Mouse (Mus musculus): ENCODE results near the gene Lbx2. TPM values are rescaled to one million over a fixed set of nuclear protein-coding genes. Genes with fewer than 3 reads are reported as not detected.

Gene Lbx2
- total RNA-seq, 2 experiments from 2014 or later, result 7.9 to 15.5 TPM

DNA sequence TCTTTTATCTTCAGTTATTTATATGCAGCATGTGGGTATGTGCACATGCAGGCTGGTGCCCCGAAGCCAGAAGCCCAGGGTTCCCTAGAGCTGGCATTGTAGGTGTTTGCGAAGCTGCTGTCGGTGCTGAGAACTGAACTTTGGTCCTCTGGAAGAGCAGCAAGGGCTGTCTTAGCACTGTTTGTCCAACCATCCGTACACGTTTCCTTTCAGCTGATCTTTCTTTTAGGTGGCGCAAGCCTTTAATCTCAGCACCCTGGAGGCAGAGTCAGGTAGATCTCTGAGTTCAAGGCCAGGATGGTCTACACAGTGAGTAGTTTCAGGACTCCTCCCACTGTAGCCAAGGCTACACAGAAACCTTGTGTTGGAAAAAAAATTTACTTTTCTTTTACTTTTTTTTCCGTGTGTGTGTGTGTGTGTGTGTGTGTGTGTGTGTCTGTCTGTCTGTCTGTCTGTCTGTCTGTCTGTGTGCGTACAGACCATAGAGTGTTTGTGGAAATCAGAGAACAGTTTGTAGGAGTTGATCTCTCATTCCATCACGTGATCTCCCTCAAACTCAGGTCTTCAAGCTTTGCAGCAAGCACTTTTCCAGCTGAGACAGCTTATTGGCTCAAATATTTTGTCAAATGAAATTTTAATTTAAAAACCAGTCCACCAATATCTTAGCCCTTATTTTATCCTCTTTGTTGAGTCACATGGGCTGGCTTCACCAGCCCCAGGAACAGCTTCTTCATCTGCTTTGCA is 46.2 kb downstream of the Lbx2 start:
- no peak for DNase-seq

DNA sequence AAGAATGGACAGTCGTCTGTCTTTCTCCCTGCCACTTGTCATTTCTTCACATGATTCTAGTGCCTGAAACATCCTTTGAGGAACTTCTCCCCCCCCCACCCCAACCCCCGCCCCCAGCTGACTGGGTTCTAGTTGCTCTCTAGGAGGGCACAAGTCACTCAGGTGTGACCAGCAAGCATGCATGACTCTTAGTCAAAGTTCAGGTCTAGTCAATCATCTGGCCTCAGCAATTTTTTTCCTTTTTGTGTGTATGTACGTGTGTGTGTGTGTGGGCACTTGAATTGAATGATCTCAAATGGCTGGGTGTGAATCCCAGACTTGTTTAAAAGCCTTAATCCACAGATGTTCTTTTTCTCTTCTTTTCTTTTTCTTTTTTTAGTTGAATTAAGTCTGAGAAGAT is 48.1 kb downstream of the Lbx2 start:
- DNase-seq, result no peak

DNA sequence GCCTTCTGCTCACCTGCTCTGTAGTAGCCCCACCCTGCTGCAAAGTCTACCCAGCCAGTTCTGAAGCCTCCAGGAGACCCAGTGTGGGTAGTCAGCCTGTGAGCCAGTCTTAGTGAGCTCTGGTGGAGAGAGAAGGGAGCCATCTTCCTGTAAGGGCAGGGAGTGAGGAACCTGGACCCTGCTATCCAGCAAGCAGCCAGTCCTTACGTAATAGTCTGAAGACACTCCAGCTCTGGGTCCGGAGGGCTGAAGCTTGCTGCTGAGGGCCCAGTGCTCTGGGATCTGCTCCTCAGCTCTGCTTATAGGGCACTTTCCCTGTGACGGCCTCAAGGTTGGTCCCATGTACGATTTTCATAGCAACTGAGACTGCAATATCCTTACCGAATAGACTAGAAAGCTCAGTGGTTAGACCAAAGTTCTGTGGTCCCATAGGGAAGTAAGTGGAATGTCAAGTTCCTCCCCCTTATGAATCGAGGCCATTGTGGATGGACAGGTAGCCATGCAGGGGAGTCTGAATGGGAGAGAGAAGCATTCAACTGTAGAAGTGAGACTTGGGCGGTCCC is 48.9 kb downstream of the Lbx2 start, which contains the start of gene Rtkn:
Gene Rtkn, plus strand, starts transcription at position 513 of the 563 bp plus-strand sequence.
- no peak for DNase-seq

GRCm38 (mm10) chr6:83135571-83136161 is 49.5 kb downstream of the Lbx2 start:
- DNase-seq, result peak in 1 of 2 experiments; percentile 56

GRCm38 (mm10) chr6:83136291-83136880 is 50.2 kb downstream of the Lbx2 start:
- no peak for DNase-seq

GRCm38 (mm10) chr6:83136881-83137575 is 50.9 kb downstream of the Lbx2 start:
- DNase-seq, result peak; percentile 73 to 86

- DNase-seq, result peak; percentile 93 to 97
Observed at GRCm38 (mm10) chr6:83137576-83137950, 51.4 kb downstream of the Lbx2 start.

Small RNAs within 50 kb of the gene (microRNA-seq; reads per million reads assigned to microRNA genes)
- gene Mir3470a, result not detected
- gene Mir7040, result not detected

Other genes starting within 250 kb of the Lbx2 start
- under 1 TPM; 0.66 to 0.69 TPM for gene Sema4f, start 146.6 kb upstream of the Lbx2 start, total RNA-seq (2021)
- gene M1ap, start 139.5 kb upstream of the Lbx2 start, total RNA-seq (2021), result under 1 TPM in 1 of 2 experiments, not detected in 1; 0.13 TPM
- gene Dok1, start 52.9 kb upstream of the Lbx2 start, total RNA-seq (2021), result 10 to 100 TPM in 1 of 2 experiments, 1 to 10 TPM in 1; 9.9 to 13.8 TPM
- 1 to 10 TPM; 3.3 to 3.5 TPM for gene Loxl3, start 52.2 kb upstream of the Lbx2 start, total RNA-seq (2021)
- 100 to 1,000 TPM; 173 to 185 TPM for gene Aup1, start 31.8 kb upstream of the Lbx2 start, total RNA-seq (2021)
- gene Htra2, start 31.1 kb upstream of the Lbx2 start, total RNA-seq (2021), result 10 to 100 TPM; 51.8 to 58.4 TPM
- gene Dqx1, start 28.5 kb upstream of the Lbx2 start, total RNA-seq (2021), result 1 to 10 TPM; 2.0 to 2.9 TPM
- 1 to 10 TPM; 7.5 to 8.9 TPM for gene Tlx2, start 16.1 kb upstream of the Lbx2 start, total RNA-seq (2021)
- 10 to 100 TPM; 30.9 to 38.9 TPM for gene Pcgf1, start 8.5 kb upstream of the Lbx2 start, total RNA-seq (2021)
- 1 to 10 TPM; 3.6 to 4.1 TPM for gene Ccdc142, start 15.2 kb downstream of the Lbx2 start, total RNA-seq (2021)
- gene Gm42688, start 15.2 kb downstream of the Lbx2 start, total RNA-seq (2021), result 1 to 10 TPM; 5.2 to 5.9 TPM
- gene Mrpl53, start 22.7 kb downstream of the Lbx2 start, total RNA-seq (2021), result 100 to 1,000 TPM; 103 to 109 TPM
- 10 to 100 TPM; 58.3 to 77.1 TPM for gene Mogs, start 29.1 kb downstream of the Lbx2 start, total RNA-seq (2021)
- gene Wbp1, start 35.2 kb downstream of the Lbx2 start, total RNA-seq (2021), result 10 to 100 TPM; 69.8 to 90.1 TPM
- 10 to 100 TPM; 22.4 to 25.2 TPM for gene Ino80b, start 39.1 kb downstream of the Lbx2 start, total RNA-seq (2021)
- 10 to 100 TPM in 1 of 2 experiments, 1 to 10 TPM in 1; 5.1 to 14.0 TPM for gene Rtkn, start 49.1 kb downstream of the Lbx2 start, total RNA-seq (2021)
- gene Wdr54, start 70.0 kb downstream of the Lbx2 start, total RNA-seq (2021), result 1 to 10 TPM; 1.8 to 3.1 TPM
- under 1 TPM; 0.43 to 0.66 TPM for gene 1700003E16Rik, start 70.0 kb downstream of the Lbx2 start, total RNA-seq (2021)
- gene Dctn1, start 79.6 kb downstream of the Lbx2 start, total RNA-seq (2021), result 100 to 1,000 TPM; 127 to 132 TPM
- under 1 TPM; 0.07 to 0.17 TPM for gene Slc4a5, start 133.5 kb downstream of the Lbx2 start, total RNA-seq (2021)
- 10 to 100 TPM; 19.1 to 40.5 TPM for gene Mthfd2, start 239.5 kb downstream of the Lbx2 start, total RNA-seq (2021)
- gene Mob1a, start 239.6 kb downstream of the Lbx2 start, total RNA-seq (2021), result 10 to 100 TPM; 76.4 to 78.4 TPM

Measured in adrenal gland, postnatal 36 days (tissue).